Mouse (Mus musculus) testis, postnatal 14 days (tissue): ENCODE results near the gene Mmd.

Experiments
- DNase-seq: peaks from one replicate; pipeline ENCODE4 v3.0.0; 2021; ENCODE audit warnings: low spot score

The Mmd gene

GRCm38 (mm10) chr11:90249025-90249650 lies at the start of gene Mmd:
Gene Mmd (plus strand): TSS chr11:90249456.
- DNase-seq = peak; percentile 97

- DNase-seq = no peak
Observed at GRCm38 (mm10) chr11:90200826-90201225, 48.4 kb upstream of the Mmd start.

- no peak for DNase-seq
Observed at GRCm38 (mm10) chr11:90214246-90214645, 35.0 kb upstream of the Mmd start.

- no peak for DNase-seq
Observed at GRCm38 (mm10) chr11:90220022-90220645, 29.1 kb upstream of the Mmd start.

- no peak for DNase-seq
Observed at GRCm38 (mm10) chr11:90220750-90221149, 28.5 kb upstream of the Mmd start.

GRCm38 (mm10) chr11:90224914-90225470 lies 24.3 kb upstream of the Mmd start:
- DNase-seq = no peak

GRCm38 (mm10) chr11:90227000-90227922 lies 22.0 kb upstream of the Mmd start:
- DNase-seq = no peak

GRCm38 (mm10) chr11:90228251-90228949 lies 20.9 kb upstream of the Mmd start:
- no peak for DNase-seq

- no peak for DNase-seq
Observed at GRCm38 (mm10) chr11:90229800-90230199, 19.5 kb upstream of the Mmd start.

- DNase-seq = no peak
Observed at GRCm38 (mm10) chr11:90230671-90231070, 18.6 kb upstream of the Mmd start.

- DNase-seq = no peak
Observed at GRCm38 (mm10) chr11:90231631-90232030, 17.6 kb upstream of the Mmd start.

GRCm38 (mm10) chr11:90232685-90233084 lies 16.6 kb upstream of the Mmd start:
- DNase-seq = no peak

- DNase-seq = no peak
Observed at GRCm38 (mm10) chr11:90235221-90235620, 14.0 kb upstream of the Mmd start.

- no peak for DNase-seq
Observed at GRCm38 (mm10) chr11:90237616-90238015, 11.6 kb upstream of the Mmd start.

GRCm38 (mm10) chr11:90238657-90239056 lies 10.6 kb upstream of the Mmd start:
- DNase-seq = no peak

GRCm38 (mm10) chr11:90240652-90241330 lies 8.5 kb upstream of the Mmd start:
- DNase-seq = no peak

- no peak for DNase-seq
Observed at GRCm38 (mm10) chr11:90241874-90242273, 7.4 kb upstream of the Mmd start.

GRCm38 (mm10) chr11:90243300-90243699 lies 6.0 kb upstream of the Mmd start:
- no peak for DNase-seq

GRCm38 (mm10) chr11:90245630-90246029 lies 3.6 kb upstream of the Mmd start:
- no peak for DNase-seq

GRCm38 (mm10) chr11:90246676-90247075 lies 2.6 kb upstream of the Mmd start:
- DNase-seq = no peak

- no peak for DNase-seq
Observed at GRCm38 (mm10) chr11:90247793-90248192, 1.5 kb upstream of the Mmd start.
